Mouse (Mus musculus) bone marrow macrophage, adult 2 months (primary cell): ENCODE data around the gene Ackr1. TPM values are rescaled to one million over a fixed set of nuclear protein-coding genes. Genes with fewer than 3 reads are reported as not detected.

ENCODE experiments used
- H3K27ac ChIP-seq: 2 replicates; pipeline ENCODE4 v1.5.1; 2012; ENCODE audit warnings: low read depth, low read length; ENCODE audit not compliant: insufficient read depth
- H3K4me1 ChIP-seq: 2 replicates; pipeline ENCODE4 v1.6.1; 2012; ENCODE audit warnings: low read length; ENCODE audit not compliant: control insufficient read depth, insufficient read depth
- H3K4me3 ChIP-seq: 2 replicates; pipeline ENCODE4 v1.5.1; 2012; ENCODE audit warnings: mild to moderate bottlenecking, low read length, moderate library complexity; ENCODE audit not compliant: insufficient read depth
- CTCF ChIP-seq: IDR thresholded peaks from 2 replicates; pipeline ENCODE4 v1.5.1; 2012; ENCODE audit warnings: low read depth, mild to moderate bottlenecking, low read length, moderate library complexity
- POLR2A ChIP-seq: IDR thresholded peaks from 2 replicates; pipeline ENCODE4 v1.6.1; 2012; ENCODE audit warnings: mild to moderate bottlenecking, low read depth, low read length, borderline replicate concordance
- polyA plus RNA-seq: library from polyadenylated mRNA; stranded (reverse); fragments of >200 nt; gene quantifications from 2 replicates; pipeline ENCODE4 v1.2.4, GENCODE M21; 2012; ENCODE audit not compliant: missing spikeins, insufficient read depth, insufficient read length

The Ackr1 gene
- not detected in 2 replicates for polyA plus RNA-seq

GRCm38 (mm10) chr1:173333312-173334253, at the start of gene Ackr1:
Gene Ackr1, minus strand, starts transcription at chr1:173333750.
- Histone ChIP-seq H3K4me3 (no peak within 1 kb of the TSS), H3K4me1 (no peaks in the 10 kb centered on the region), H3K27ac (no peak within 1 kb of the TSS)
- TF ChIP-seq POLR2A (no peak), CTCF (no peak)

DNA sequence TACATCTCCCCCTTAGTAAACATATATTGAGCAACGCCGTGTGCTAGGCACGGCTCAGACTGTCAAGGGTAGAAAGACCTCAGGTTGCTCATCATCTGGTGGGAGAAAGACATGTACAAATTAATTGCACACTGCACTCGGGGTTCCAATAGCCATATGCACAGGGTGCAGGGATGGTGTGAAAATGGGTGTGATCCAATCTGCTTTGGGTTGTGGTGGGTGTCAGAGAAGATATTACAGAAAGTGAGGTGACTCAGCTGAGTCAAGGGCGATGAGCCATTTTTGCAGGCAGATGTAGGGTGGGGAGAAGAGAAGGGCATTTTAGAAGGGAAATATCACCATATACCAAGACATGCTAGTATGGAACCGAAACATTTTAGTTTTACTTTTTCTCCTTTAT, 47.9 kb upstream of the Ackr1 start:
- no peaks in the 10 kb centered on the region for H3K4me1 ChIP-seq
- no peak overlapping the region for H3K27ac ChIP-seq
- TF ChIP-seq CTCF (no peak), POLR2A (no peak)
- H3K4me3 ChIP-seq: no peak overlapping the region

- Histone ChIP-seq H3K4me3 (no peak overlapping the region), H3K4me1 (no peaks in the 10 kb centered on the region), H3K27ac (no peak overlapping the region)
- no peak for TF ChIP-seq POLR2A
- TF ChIP-seq CTCF: peak; percentile 42; the same call in 1 of the 2 replicates
These were observed 44.0 kb upstream of the Ackr1 start for GRCm38 (mm10) chr1:173377380-173378112.

GRCm38 (mm10) chr1:173374020-173374419, 40.5 kb upstream of the Ackr1 start:
- no peak for TF ChIP-seq CTCF
- TF ChIP-seq POLR2A: no peak
- Histone ChIP-seq H3K4me1 (no peaks in the 10 kb centered on the region), H3K27ac (no peak overlapping the region), H3K4me3 (no peak overlapping the region)

DNA sequence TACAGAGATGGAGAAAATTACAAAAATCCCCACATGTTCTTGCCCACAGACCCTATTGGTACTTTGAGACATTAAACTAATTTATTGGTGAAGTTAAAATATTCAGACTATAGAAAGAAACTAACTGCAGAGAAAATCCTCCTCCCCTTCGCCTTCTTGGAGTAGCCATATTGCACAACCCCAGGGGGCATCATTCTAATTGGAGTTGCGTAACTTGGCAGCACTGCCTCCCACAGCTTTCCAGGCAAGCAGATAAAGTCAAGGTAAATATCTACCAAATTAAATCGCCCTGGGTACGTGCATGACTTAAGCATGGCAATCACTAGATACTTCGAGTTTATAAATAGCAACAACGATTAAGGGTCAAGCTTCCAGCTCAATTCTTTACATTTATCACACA, 38.0 kb upstream of the Ackr1 start:
- TF ChIP-seq POLR2A: no peak
- no peak for TF ChIP-seq CTCF
- Histone ChIP-seq H3K27ac (no peak overlapping the region), H3K4me3 (no peak overlapping the region), H3K4me1 (no peaks in the 10 kb centered on the region)

DNA sequence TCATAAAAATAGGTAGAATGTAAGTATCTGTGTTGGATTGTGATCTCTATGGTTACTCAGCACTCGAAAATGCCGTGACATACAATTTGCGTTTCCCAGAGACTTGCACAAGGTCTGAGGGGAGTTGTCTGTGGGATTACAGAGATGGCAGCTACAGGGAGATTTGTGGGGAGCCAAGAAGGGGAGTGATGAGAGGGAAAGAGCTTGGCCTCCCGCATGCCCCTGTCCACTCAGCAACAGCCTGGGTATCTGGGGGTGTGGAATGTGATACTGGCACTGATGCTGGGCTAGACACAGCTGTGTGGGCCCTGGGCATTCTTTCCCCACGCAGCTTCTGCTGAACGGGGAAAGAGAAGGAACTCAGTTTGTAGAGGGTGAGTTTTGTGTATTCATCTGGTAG, 36.9 kb upstream of the Ackr1 start:
- H3K27ac ChIP-seq: no peak overlapping the region
- peaks cover 5% of the 10 kb centered on the region; the same call in 1 of the 2 replicates for H3K4me1 ChIP-seq
- H3K4me3 ChIP-seq: no peak overlapping the region
- no peak for TF ChIP-seq POLR2A
- no peak for TF ChIP-seq CTCF

- no peak for TF ChIP-seq CTCF
- TF ChIP-seq POLR2A: no peak
- H3K4me3 ChIP-seq: no peak overlapping the region
- H3K4me1 ChIP-seq: peaks cover 6% of the 10 kb centered on the region; the same call in 1 of the 2 replicates
- no peak overlapping the region for H3K27ac ChIP-seq
These were observed 36.1 kb upstream of the Ackr1 start for GRCm38 (mm10) chr1:173369611-173370010.

GRCm38 (mm10) chr1:173367356-173368046, 34.0 kb upstream of the Ackr1 start, which contains the start of gene Cadm3:
Gene Cadm3, minus strand, starts transcription at chr1:173367695.
- H3K27ac ChIP-seq: no peak within 1 kb of the TSS
- peak within 1 kb of the TSS; percentile 44 for H3K4me3 ChIP-seq
- TF ChIP-seq CTCF: no peak
- no peak for TF ChIP-seq POLR2A
- peaks cover 6% of the 10 kb centered on the region; the same call in 1 of the 2 replicates for H3K4me1 ChIP-seq

GRCm38 (mm10) chr1:173366701-173367355, 33.3 kb upstream of the Ackr1 start:
- Histone ChIP-seq H3K4me1 (peaks cover 6% of the 10 kb centered on the region; the same call in 1 of the 2 replicates), H3K27ac (no peak overlapping the region), H3K4me3 (peak overlapping the region; percentile 44)
- TF ChIP-seq CTCF (no peak), POLR2A (no peak)
